Mouse (Mus musculus) midbrain, embryonic 15.5 days (tissue): Measurements from ENCODE around the gene Cdk5rap1. TPM values are rescaled to one million over a fixed set of nuclear protein-coding genes. Genes with fewer than 3 reads are reported as not detected.
"Not testable (repeated sequence)": the region's sequence is repeated elsewhere in the genome, so short reads cannot be mapped to it uniquely, and the experiment has no call there.

ENCODE experiments used
- ATAC-seq: fragments of 200-750 bp; cut with Nextera tagmentation; replicated peaks from 2 replicates; pipeline ENCODE4 v1.8.0; 2017; ENCODE audit warnings: moderate TSS enrichment
- H3K27ac ChIP-seq: fragments of 300-500 bp; sonication (generic); 2 replicates; pipeline ENCODE4 v1.5.1; 2015; ENCODE audit warnings: mild to moderate bottlenecking, inconsistent platforms
- H3K27me3 ChIP-seq: fragments of 300-500 bp; sonication (generic); replicated peaks from 2 replicates; pipeline ENCODE4 v1.6.1; 2015; ENCODE audit warnings: inconsistent platforms
- H3K36me3 ChIP-seq: fragments of 300-500 bp; sonication (generic); replicated peaks from 2 replicates; pipeline ENCODE4 v1.6.1; 2015; ENCODE audit warnings: inconsistent platforms
- H3K4me1 ChIP-seq: fragments of 300-500 bp; sonication (generic); 2 replicates; pipeline ENCODE4 v1.6.1; 2015; ENCODE audit warnings: inconsistent platforms
- H3K4me2 ChIP-seq: fragments of 300-500 bp; sonication (generic); 2 replicates; pipeline ENCODE4 v1.6.1; 2015; ENCODE audit warnings: inconsistent platforms, mild to moderate bottlenecking, moderate library complexity
- H3K4me3 ChIP-seq: fragments of 300-500 bp; sonication (generic); 2 replicates; pipeline ENCODE4 v1.5.1; 2015; ENCODE audit warnings: mild to moderate bottlenecking, inconsistent platforms
- H3K9ac ChIP-seq: fragments of 300-500 bp; sonication (generic); 2 replicates; pipeline ENCODE4 v1.6.1; 2015; ENCODE audit warnings: mild to moderate bottlenecking, inconsistent platforms
- H3K9me3 ChIP-seq: fragments of 300-500 bp; sonication (generic); 2 replicates; pipeline ENCODE4 v1.6.1; 2016; ENCODE audit warnings: inconsistent platforms
- WGBS: fragments of 180-500 bp; shearing (Covaris S2); methylation state at CpG from one replicate; pipeline ENCODE4 v1.1.7; 2015; ENCODE audit warnings: mixed read lengths; 5-methylcytosine and 5-hydroxymethylcytosine counted together
- polyA plus RNA-seq: library from polyadenylated mRNA; unstranded; fragments of >200 nt; fragmentation: Nextera tagmentation; extraction: Ambion mirVana; gene quantifications from 2 replicates; pipeline ENCODE4 v1.2.1, GENCODE M21; 2015

The Cdk5rap1 gene
- polyA plus RNA-seq, 1 experiment from 2014 or later, result 16.5 TPM

- not testable (repeated sequence) for H3K9me3 ChIP-seq, H3K27me3 ChIP-seq, H3K4me2 ChIP-seq, H3K36me3 ChIP-seq, ATAC-seq, H3K27ac ChIP-seq, H3K4me1 ChIP-seq, H3K4me3 ChIP-seq, H3K9ac ChIP-seq
- WGBS, result 2% methylated on average over 10 of the region's 10 CpGs
Measured at GRCm38 (mm10) chr2:154294746-154295145, 78.1 kb downstream of the Cdk5rap1 start.

- H3K36me3 ChIP-seq, result no peaks in the 10 kb centered on the region
- H3K4me2 ChIP-seq, result no peak overlapping the region
- ATAC-seq, result no peak
- H3K9me3 ChIP-seq, result no peaks in the 10 kb centered on the region
- H3K27me3 ChIP-seq, result no peaks in the 10 kb centered on the region
- no peak overlapping the region for H3K9ac ChIP-seq
- WGBS, result 79% methylated on average over 1 of the region's 1 CpGs
- H3K4me3 ChIP-seq, result no peak overlapping the region
- no peaks in the 10 kb centered on the region for H3K4me1 ChIP-seq
- no peak overlapping the region for H3K27ac ChIP-seq
Measured at GRCm38 (mm10) chr2:154292833-154293232, 80.0 kb downstream of the Cdk5rap1 start.

GRCm38 (mm10) chr2:154291866-154292265 is 80.9 kb downstream of the Cdk5rap1 start:
- not testable (repeated sequence) for H3K4me3 ChIP-seq, H3K9me3 ChIP-seq, H3K27ac ChIP-seq, ATAC-seq, H3K27me3 ChIP-seq, H3K4me1 ChIP-seq, H3K36me3 ChIP-seq, H3K4me2 ChIP-seq, H3K9ac ChIP-seq
- WGBS, result 94% methylated on average over 3 of the region's 3 CpGs

Other genes with a start within 250 kb of the Cdk5rap1 start
- not detected in 2 replicates for gene Bpifa3, start 242.7 kb downstream of the Cdk5rap1 start, polyA plus RNA-seq
- gene Bpifa1, start 230.1 kb downstream of the Cdk5rap1 start, polyA plus RNA-seq, result not detected in 2 replicates
- not detected in 2 replicates for gene Bpifa5, start 210.4 kb downstream of the Cdk5rap1 start, polyA plus RNA-seq
- 0.50 and 0.66 TPM in 2 replicates for gene Bpifb1, start 182.2 kb downstream of the Cdk5rap1 start, polyA plus RNA-seq
- 0.13 and 0.41 TPM in 2 replicates for gene Bpifb5, start 149.3 kb downstream of the Cdk5rap1 start, polyA plus RNA-seq
- gene Bpifb9a, start 115.2 kb downstream of the Cdk5rap1 start, polyA plus RNA-seq, result not detected in 2 replicates
- not detected in 2 replicates for gene Bpifb9b, start 65.8 kb downstream of the Cdk5rap1 start, polyA plus RNA-seq
- 10.2 and 13.2 TPM in 2 replicates for gene Snta1, start 35.1 kb upstream of the Cdk5rap1 start, polyA plus RNA-seq
- 55.8 and 59.3 TPM in 2 replicates for gene Cbfa2t2, start 63.5 kb upstream of the Cdk5rap1 start, polyA plus RNA-seq
- 1.8 and 2.1 TPM in 2 replicates for gene 1700003F12Rik, start 174.1 kb upstream of the Cdk5rap1 start, polyA plus RNA-seq
- gene Actl10, start 178.8 kb upstream of the Cdk5rap1 start, polyA plus RNA-seq, result 0.36 and 0.60 TPM in 2 replicates
- gene Necab3, start 185.9 kb upstream of the Cdk5rap1 start, polyA plus RNA-seq, result 15.4 and 18.0 TPM in 2 replicates
- 5.4 and 7.1 TPM in 2 replicates for gene E2f1, start 196.9 kb upstream of the Cdk5rap1 start, polyA plus RNA-seq
- 15.7 and 15.9 TPM in 2 replicates for gene Pxmp4, start 230.7 kb upstream of the Cdk5rap1 start, polyA plus RNA-seq
- 2.6 and 3.1 TPM in 2 replicates for gene Zfp341, start 240.3 kb upstream of the Cdk5rap1 start, polyA plus RNA-seq
- gene 4930519P11Rik, start 240.4 kb upstream of the Cdk5rap1 start, polyA plus RNA-seq, result 0.50 and 0.78 TPM in 2 replicates